14 mouse cellular contexts compared by ENCODE assay signal in genomic region chr19:14220507-14220909, GRCm38 (mm10).
"Had no signal": no experiment of that assay in that cellular context is flagged by ENCODE, and none has a peak within 500 bp of the region (broad histone marks: within the 10 kb centered on the region; RNA-seq: fewer than 3 reads in every experiment).

No protein-coding gene starts in this region.

- H3K27ac ChIP-seq: layer of hippocampus, adult 2 months; limb, embryonic 13.5 days; midbrain, embryonic 10.5 days; neural tube, embryonic 12.5 days had no signal

- H3K4me1 ChIP-seq: midbrain, embryonic 10.5 days; neural tube, embryonic 12.5 days had no signal

- H3K9me3 ChIP-seq: limb, embryonic 13.5 days; midbrain, embryonic 10.5 days; neural tube, embryonic 12.5 days had no signal

- DNase-seq: kidney, adult 8-10 months; kidney, postnatal 25 days; lung, postnatal 10 days; midbrain, embryonic 14.5 days; right cerebral cortex, postnatal 4 days; spleen, adult 18-20 months; thymus, adult 18-20 months; thymus, postnatal 14 days had no signal

- H3K27me3 ChIP-seq: limb, embryonic 13.5 days; neural tube, embryonic 12.5 days had no signal

- H3K4me2 ChIP-seq: limb, embryonic 13.5 days; liver, embryonic 11.5 days; neural tube, embryonic 12.5 days had no signal

- H3K4me3 ChIP-seq: layer of hippocampus, adult 2 months; limb, embryonic 13.5 days; midbrain, embryonic 10.5 days; neural tube, embryonic 12.5 days had no signal

- ATAC-seq: intestine, postnatal 0 days had no signal

- H3K9ac ChIP-seq: limb, embryonic 13.5 days; neural tube, embryonic 12.5 days had no signal

- H3K36me3 ChIP-seq: limb, embryonic 13.5 days; midbrain, embryonic 10.5 days; neural tube, embryonic 12.5 days had no signal
